Mouse (Mus musculus) cortical plate, adult 2 months (tissue): ENCODE measurements around the gene Ppp2r1b.

ENCODE experiments used
- CTCF ChIP-seq: fragments of 200-500 bp; IDR thresholded peaks from 2 replicates; pipeline ENCODE4 v1.5.1; 2011; ENCODE audit warnings: mild to moderate bottlenecking, control low read depth, low read length; ENCODE audit not compliant: insufficient read depth; ENCODE audit errors: extremely low read depth
- POLR2A ChIP-seq: fragments of 200-500 bp; IDR thresholded peaks from 2 replicates; pipeline ENCODE4 v1.6.1; 2011; ENCODE audit warnings: mild to moderate bottlenecking, low read length, control low read depth; ENCODE audit not compliant: insufficient read depth; ENCODE audit errors: extremely low read depth

- TF ChIP-seq POLR2A (no peak), CTCF (no peak)
These were observed 28.9 kb downstream of the Ppp2r1b start for GRCm38 (mm10) chr9:50874031-50874430.
